8 mouse cellular contexts compared by ENCODE assay signal in the genomic region with DNA sequence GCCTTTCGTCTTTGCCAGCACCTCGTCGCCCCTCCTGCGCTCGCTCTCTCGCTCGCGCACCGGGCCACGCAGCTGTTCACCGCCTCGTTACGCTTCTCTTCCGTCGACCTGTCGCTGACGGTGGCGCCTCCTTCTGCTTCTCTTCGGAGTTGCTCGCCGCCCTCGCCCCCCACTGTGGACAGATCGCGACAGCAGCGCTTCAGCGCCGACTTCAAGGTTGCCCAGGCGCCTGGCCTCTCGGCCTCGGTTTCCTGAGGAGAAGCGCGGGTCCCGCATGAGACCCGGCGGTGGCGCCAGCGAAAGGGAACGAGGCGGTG. TPM values are rescaled to one million over a fixed set of nuclear protein-coding genes. Genes with fewer than 3 reads are reported as not detected.
DNase-seq lines count a peak whose midpoint lies in the region; ATAC-seq and TF ChIP-seq lines count a peak whose summit lies in the region.

No protein-coding gene starts in this region.

- no peaks in the 10 kb centered on the region for H3K27me3 ChIP-seq in heart, embryonic 11.5 days (ENCODE audit: control insufficient read depth, insufficient read depth, low read length)
- no peaks in the 10 kb centered on the region for H3K27me3 ChIP-seq in ES-Bruce4 (ENCODE audit: control insufficient read depth, insufficient read depth, low read length, poor library complexity, severe bottlenecking)
- H3K27me3 ChIP-seq in forebrain, embryonic 16.5 days (replicated peaks; ENCODE audit: control insufficient read depth, insufficient read depth, low read length), result no peaks in the 10 kb centered on the region

- peak overlapping the region; percentile 98 for H3K9ac ChIP-seq in heart, embryonic 11.5 days (ENCODE audit: low read depth, low read length)
- peak overlapping the region; percentile 88 for H3K9ac ChIP-seq in ES-Bruce4 (ENCODE audit: low read depth, poor library complexity, severe bottlenecking)
- peak overlapping the region; percentile 96 for H3K9ac ChIP-seq in forebrain, embryonic 16.5 days (replicated peaks; ENCODE audit: low read depth, low read length)

- peak overlapping the region; percentile 98 for H3K4me3 ChIP-seq in heart, embryonic 11.5 days (ENCODE audit: low read depth, low read length)
- peak overlapping the region; percentile 84 for H3K4me3 ChIP-seq in ES-Bruce4 (ENCODE audit: low read depth, low read length)
- H3K4me3 ChIP-seq in forebrain, embryonic 16.5 days (replicated peaks; ENCODE audit: low read length), result peak overlapping the region; percentile 87
- H3K4me3 ChIP-seq in macrophage (ENCODE audit: inconsistent target), result peak overlapping the region; percentile 41

- H3K9me3 ChIP-seq in heart, embryonic 11.5 days (replicated peaks; ENCODE audit: control insufficient read depth, low read length), result no peaks in the 10 kb centered on the region
- H3K9me3 ChIP-seq in ES-Bruce4 (replicated peaks; ENCODE audit: control insufficient read depth, insufficient read depth, low read length, poor library complexity, severe bottlenecking), result no peaks in the 10 kb centered on the region
- H3K9me3 ChIP-seq in forebrain, embryonic 16.5 days (ENCODE audit: control insufficient read depth, low read length), result no peaks in the 10 kb centered on the region

- ATAC-seq in heart, embryonic 11.5 days (replicated peaks; ENCODE audit: insufficient number of reproducible peaks, low FRiP score, low TSS enrichment), result peak; percentile 67
- ATAC-seq in forebrain, embryonic 16.5 days, result peak; percentile 75; the same call in 1 of the 2 replicates

- peak overlapping the region; percentile 69 for H3K4me2 ChIP-seq in heart, embryonic 11.5 days
- peak overlapping the region; percentile 52; the same call in 1 of the 2 replicates for H3K4me2 ChIP-seq in forebrain, embryonic 16.5 days (ENCODE audit: low read length)

- TF ChIP-seq EP300 in ES-Bruce4 (IDR thresholded peaks at IDR 0.05; ENCODE audit: insufficient read depth, low read depth, low read length), result no peak

- whole genome bisulfite sequencing in heart, embryonic 11.5 days (ENCODE audit: insufficient replicate concordance), result under 1% methylated on average over 33 of the region's 39 CpGs
- WGBS in forebrain, embryonic 16.5 days, result 0% methylated on average over 39 of the region's 39 CpGs
- WGBS in macrophage (ENCODE audit: missing documents), result 2% methylated on average over 38 of the region's 39 CpGs

- H3K27ac ChIP-seq in heart, embryonic 11.5 days (ENCODE audit: low read depth, low read length), result peak overlapping the region; percentile 98
- H3K27ac ChIP-seq in ES-Bruce4 (ENCODE audit: insufficient read depth, low read length) (peak overlapping the region; percentile 60), macrophage (peak overlapping the region; percentile 65)
- H3K27ac ChIP-seq in forebrain, embryonic 16.5 days (ENCODE audit: low read length), result peak overlapping the region; percentile 99

- no peaks in the 10 kb centered on the region for H3K4me1 ChIP-seq in heart, embryonic 11.5 days (ENCODE audit: control insufficient read depth, insufficient read depth, low read length)
- no peaks in the 10 kb centered on the region for H3K4me1 ChIP-seq in ES-Bruce4 (ENCODE audit: control insufficient read depth, insufficient read depth, low read length)
- H3K4me1 ChIP-seq in forebrain, embryonic 16.5 days (replicated peaks; ENCODE audit: control insufficient read depth, insufficient read depth, low read length), result peaks cover 12% of the 10 kb centered on the region

- no peak for TF ChIP-seq POLR2A in ES-Bruce4 (IDR thresholded peaks at IDR 0.05; ENCODE audit: insufficient read depth, low read length)

- no peak for TF ChIP-seq CTCF in ES-Bruce4 (IDR thresholded peaks at IDR 0.05; ENCODE audit: low read depth, low read length)

- no peak for DNase-seq in heart, postnatal 4 days
- no peak for DNase-seq in adrenal gland, postnatal 36 days
- DNase-seq in layer of hippocampus, adult 11-12 months (ENCODE audit: low spot score), result no peak
- no peak for DNase-seq in right cerebral cortex, postnatal 36 days (ENCODE audit: low spot score in 2 of 2)

- peaks cover 46% of the 10 kb centered on the region for H3K79me2 ChIP-seq in macrophage (ENCODE audit: inconsistent target)

- no peaks in the 10 kb centered on the region for H3K36me3 ChIP-seq in heart, embryonic 11.5 days (ENCODE audit: control insufficient read depth, insufficient read depth, low read length)
- H3K36me3 ChIP-seq in ES-Bruce4 (ENCODE audit: control insufficient read depth, insufficient read depth, low read length, poor library complexity, severe bottlenecking) (no peaks in the 10 kb centered on the region), macrophage (ENCODE audit: inconsistent target) (no peaks in the 10 kb centered on the region)
- no peaks in the 10 kb centered on the region for H3K36me3 ChIP-seq in forebrain, embryonic 16.5 days (ENCODE audit: control insufficient read depth, insufficient read depth)

RNA-seq across cellular contexts. Expression of gene Ube3a, which starts 0.3 kb away (rescaled TPM):
- 116 and 119 TPM in 2 replicates for polyA plus RNA-seq in heart, embryonic 11.5 days (2014; fragmentation: Nextera tagmentation; extraction: Ambion mirVana)
- 100 to 1,000 TPM; 143 to 145 TPM for total RNA-seq in heart, postnatal 4 days (2021)
- polyA plus RNA-seq in ES-Bruce4 (2011; ENCODE audit: insufficient read depth, insufficient read length, low read depth, missing spikeins), result 97.6 and 114 TPM in 2 replicates
- polyA plus RNA-seq in forebrain, embryonic 16.5 days (2015; fragmentation: Nextera tagmentation; extraction: Ambion mirVana), result 166 and 190 TPM in 2 replicates
- total RNA-seq in macrophage (2018; cell fraction: chromatin; rRNA removed), result 100 to 1,000 TPM; 104 to 356 (median 246) TPM
- total RNA-seq in macrophage (2018; cell fraction: cytosol; rRNA removed), result 10 to 100 TPM; 41.0 to 96.3 (median 66.0) TPM
- 100 to 1,000 TPM in 23 of 26 experiments, 10 to 100 TPM in 3; 76.0 to 300 (median 146) TPM for total RNA-seq in macrophage (2018; cell fraction: nucleus; rRNA removed)
- polyA plus RNA-seq in macrophage (2018), result 25.9 to 45.7 TPM (median 32.0 TPM) in 3 replicates
- total RNA-seq in adrenal gland, postnatal 36 days (2021), result 100 to 1,000 TPM; 175 to 180 TPM

Comparison
In these comparisons a context has a peak if more than half of its experiments do, and no peak if none do; other contexts are left out.
1. H3K4me3 ChIP-seq: peak in every context shown above with its lines; median percentile 98 in heart, embryonic 11.5 days; 87 in forebrain, embryonic 16.5 days; 84 in ES-Bruce4; 41 in macrophage.